In genomic region chr15:84412409-84412808, GRCm38 (mm10) we compare ENCODE assay signal across 8 mouse cellular contexts. TPM values are rescaled to one million over a fixed set of nuclear protein-coding genes. Genes with fewer than 3 reads are reported as not detected.
DNase-seq lines count a peak whose midpoint lies in the region; ATAC-seq and TF ChIP-seq lines count a peak whose summit lies in the region.

No protein-coding gene starts in this region.

- DNase-seq in layer of hippocampus, adult 2 months (ENCODE audit: low spot score in 2 of 2), result peak in 1 of 2 experiments; percentile 44
- no peak for DNase-seq in layer of hippocampus, adult 9-10 months (ENCODE audit: low spot score)
- DNase-seq in adipocyte (ENCODE audit: low spot score), result peak; percentile 75
- peak; percentile 19 for DNase-seq in fat pad, adult 2 months (ENCODE audit: extremely low read depth, low read depth, low spot score)
- peak; percentile 33 for DNase-seq in kidney, adult 18-20 months
- DNase-seq in right cerebral cortex, postnatal 10 days (ENCODE audit: low spot score in 2 of 2), result peak; percentile 50 to 59
- no peak for DNase-seq in frontal cortex, postnatal 25 days (ENCODE audit: low spot score in 2 of 2)

- ATAC-seq in liver, embryonic 15.5 days (ENCODE audit: insufficient read depth), result peak; percentile 51; the same call in 1 of the 2 replicates

- H3K9me3 ChIP-seq in liver, embryonic 15.5 days (replicated peaks), result no peaks in the 10 kb centered on the region

- no peaks in the 10 kb centered on the region for H3K27me3 ChIP-seq in liver, embryonic 15.5 days

- H3K27ac ChIP-seq in layer of hippocampus, adult 2 months, result peak overlapping the region; percentile 75
- H3K27ac ChIP-seq in liver, embryonic 15.5 days (replicated peaks), result no peak overlapping the region

- TF ChIP-seq CTCF in layer of hippocampus, adult 2 months (conservative IDR thresholded peaks at IDR 0.05), result no peak

- H3K4me2 ChIP-seq in liver, embryonic 15.5 days, result no peak overlapping the region

- H3K9ac ChIP-seq in liver, embryonic 15.5 days, result no peak overlapping the region

- WGBS in liver, embryonic 15.5 days (ENCODE audit: insufficient replicate concordance), result 6% methylated on average over 6 of the region's 6 CpGs

- peaks cover 10% of the 10 kb centered on the region for H3K4me1 ChIP-seq in liver, embryonic 15.5 days (replicated peaks)

- no peak overlapping the region for H3K4me3 ChIP-seq in layer of hippocampus, adult 2 months
- H3K4me3 ChIP-seq in liver, embryonic 15.5 days (replicated peaks), result no peak overlapping the region

- no peaks in the 10 kb centered on the region for H3K36me3 ChIP-seq in liver, embryonic 15.5 days (replicated peaks)

RNA-seq across cellular contexts. Expression of gene Shisal1, which starts 34.5 kb away (rescaled TPM):
- 10 to 100 TPM; 61.4 to 63.9 TPM for total RNA-seq in layer of hippocampus, adult 2 months (2021)
- polyA plus RNA-seq in liver, embryonic 15.5 days (2015; fragmentation: Nextera tagmentation; extraction: Ambion mirVana), result 0.12 and 0.20 TPM in 2 replicates

Comparison
In these comparisons a context has a peak if more than half of its experiments do, and no peak if none do; other contexts are left out.
1. DNase-seq: peak in adipocyte (single experiment), fat pad, adult 2 months (single experiment), kidney, adult 18-20 months (single experiment) and right cerebral cortex, postnatal 10 days (2 of 2); none in layer of hippocampus, adult 9-10 months (single experiment) and frontal cortex, postnatal 25 days (0 of 2).